Mouse (Mus musculus) kidney, postnatal 25 days (tissue): ENCODE measurements around the gene Zranb3.
"Not testable (repeated sequence)": the region's sequence is repeated elsewhere in the genome, so short reads cannot be mapped to it uniquely, and the experiment has no call there.

Source experiments
- DNase-seq, 2 experiments: peaks; one replicate each; pipeline ENCODE4 v3.0.0; 2021; ENCODE audit warnings: mixed read lengths in 2 of 2

The Zranb3 gene

DNA sequence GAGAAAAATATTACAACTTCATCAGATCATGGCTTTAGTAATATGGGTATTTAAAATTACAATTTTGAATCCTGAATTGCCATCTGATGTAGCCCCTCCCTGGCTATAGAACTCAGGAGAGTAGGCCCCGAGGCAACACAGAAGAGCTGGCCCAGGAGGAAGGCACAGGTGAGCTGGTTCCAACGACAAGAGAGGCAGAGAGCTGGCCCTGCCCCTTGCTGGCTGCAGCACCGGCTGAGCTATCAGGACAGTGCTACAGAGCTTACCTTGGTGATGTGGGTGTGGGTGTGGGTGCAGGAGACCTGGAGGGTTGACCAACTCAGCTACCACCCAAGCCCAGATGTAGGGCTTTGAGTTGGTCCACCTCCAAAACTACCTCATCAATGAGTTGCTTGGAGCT is 114.6 kb downstream of the Zranb3 start:
- no peak for DNase-seq

DNA sequence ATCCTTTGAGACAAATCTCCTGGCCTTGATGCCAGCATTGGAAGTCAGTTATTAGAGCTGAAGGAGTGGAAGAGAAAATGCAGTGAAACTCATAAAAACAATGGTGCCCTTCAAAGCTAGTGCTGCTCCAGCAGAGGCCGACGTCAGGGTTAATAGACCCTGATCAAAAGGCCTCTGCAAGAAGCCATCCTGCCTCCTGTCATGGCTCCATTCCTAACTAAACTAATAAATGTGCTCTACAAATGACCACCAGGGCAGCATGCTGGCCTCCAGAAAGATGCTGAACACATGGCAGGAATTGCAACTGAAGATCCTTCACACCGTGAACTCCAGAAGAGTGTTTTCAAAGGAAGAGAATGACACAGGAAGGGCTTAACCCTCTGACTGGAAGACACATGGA is 117.5 kb downstream of the Zranb3 start:
- DNase-seq: no peak

DNA sequence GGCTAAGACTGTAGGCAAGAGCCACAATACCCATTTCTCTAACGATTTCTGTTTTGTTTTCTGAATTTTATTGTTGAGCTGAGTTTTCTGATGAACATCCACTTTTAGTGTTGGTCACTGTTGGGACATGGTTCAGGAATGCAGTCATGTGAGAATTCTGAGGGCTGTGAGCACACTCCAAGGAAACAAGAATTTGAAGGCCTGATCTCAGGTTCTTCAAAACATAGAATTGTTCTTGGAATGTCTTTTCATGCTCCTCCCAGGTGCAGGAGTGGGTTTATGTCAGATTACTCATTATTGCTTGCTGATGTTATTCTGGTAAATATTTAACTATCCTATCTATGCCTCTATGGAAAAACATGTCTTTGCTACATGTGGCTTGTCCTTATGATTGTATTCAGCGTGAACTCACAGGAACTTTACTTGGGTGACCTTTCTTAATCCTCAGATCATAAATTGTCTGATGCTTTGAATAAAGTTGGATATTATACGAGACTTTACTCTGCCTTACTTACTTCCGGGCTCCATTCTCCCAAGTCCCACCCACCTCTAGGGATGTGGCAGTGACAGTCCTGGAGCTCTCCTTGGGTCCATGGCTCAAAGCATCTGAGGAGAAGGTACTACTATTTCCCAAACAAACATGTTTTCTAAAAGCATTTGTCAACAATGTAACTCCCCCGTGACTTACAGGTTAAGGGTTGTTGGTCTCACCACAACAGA is 119.4 kb downstream of the Zranb3 start:
- no peak for DNase-seq

DNA sequence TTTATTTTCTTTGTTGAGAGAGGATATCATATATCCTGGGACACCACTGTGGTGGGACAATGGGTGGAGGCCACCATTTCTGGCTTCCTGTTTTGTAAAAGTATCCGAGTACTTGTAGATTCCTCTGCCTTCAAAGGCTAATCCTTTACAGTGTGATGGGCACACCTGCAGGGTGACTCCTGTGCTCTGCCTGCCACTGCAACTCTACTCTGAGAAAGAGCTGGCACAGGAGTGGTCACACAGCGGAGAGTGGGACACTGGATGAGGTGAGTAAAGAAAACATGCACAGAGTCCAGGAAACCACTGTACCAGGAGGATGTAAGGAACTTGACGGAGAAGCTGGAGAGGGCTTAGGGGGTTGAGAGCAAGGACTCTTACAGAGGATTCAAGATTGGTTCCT is 120.6 kb downstream of the Zranb3 start:
- no peak for DNase-seq

DNA sequence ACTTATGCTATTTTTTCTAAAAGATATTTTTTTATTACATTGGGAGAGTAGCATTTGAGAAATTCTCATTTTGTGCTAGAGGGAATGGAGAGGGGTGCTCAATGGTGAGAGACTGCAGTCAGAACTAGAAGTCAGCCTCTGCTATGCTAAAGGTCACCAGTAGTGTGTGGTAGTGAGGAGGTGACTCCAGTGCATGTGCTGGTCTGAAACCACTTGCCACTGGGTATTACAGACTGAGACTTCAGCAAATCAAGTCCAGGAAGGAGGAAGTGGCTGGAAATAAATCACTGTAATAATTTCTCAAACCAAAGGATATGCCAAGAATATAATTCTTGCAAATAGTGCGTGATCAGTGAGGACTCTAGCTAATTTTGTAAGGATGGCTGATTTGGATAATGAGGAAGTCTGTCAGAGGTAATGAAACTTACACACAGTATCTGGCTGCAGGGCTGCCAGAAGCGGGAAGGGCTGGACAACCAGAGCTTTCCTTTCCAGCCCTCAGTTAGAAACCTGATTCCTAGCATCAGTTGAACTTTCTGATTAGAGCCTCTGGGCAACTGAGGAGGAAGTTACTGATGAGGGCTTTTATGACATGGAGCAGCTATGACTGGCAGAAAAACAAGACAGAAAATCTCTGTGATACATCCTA is 121.8 kb downstream of the Zranb3 start:
- DNase-seq: no peak

DNA sequence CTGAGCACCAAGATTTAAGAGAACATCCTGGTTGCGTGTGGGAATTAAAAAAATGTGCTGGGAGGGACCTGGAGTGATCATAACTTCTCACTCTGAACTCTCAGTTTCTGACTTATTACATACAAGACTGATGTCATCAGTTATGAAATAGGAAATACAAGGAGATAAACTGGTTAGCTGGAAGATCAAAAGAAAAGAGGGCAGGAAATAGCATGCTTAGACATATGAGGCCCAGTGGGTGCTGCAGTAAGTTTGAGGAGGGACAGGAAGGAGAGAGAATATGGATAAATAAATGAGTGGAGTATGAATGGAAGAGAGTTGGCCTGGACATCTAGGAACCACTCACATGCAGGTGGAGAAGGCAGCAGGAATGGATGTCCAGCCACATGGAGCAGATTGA is 124.7 kb downstream of the Zranb3 start:
- no peak for DNase-seq

DNA sequence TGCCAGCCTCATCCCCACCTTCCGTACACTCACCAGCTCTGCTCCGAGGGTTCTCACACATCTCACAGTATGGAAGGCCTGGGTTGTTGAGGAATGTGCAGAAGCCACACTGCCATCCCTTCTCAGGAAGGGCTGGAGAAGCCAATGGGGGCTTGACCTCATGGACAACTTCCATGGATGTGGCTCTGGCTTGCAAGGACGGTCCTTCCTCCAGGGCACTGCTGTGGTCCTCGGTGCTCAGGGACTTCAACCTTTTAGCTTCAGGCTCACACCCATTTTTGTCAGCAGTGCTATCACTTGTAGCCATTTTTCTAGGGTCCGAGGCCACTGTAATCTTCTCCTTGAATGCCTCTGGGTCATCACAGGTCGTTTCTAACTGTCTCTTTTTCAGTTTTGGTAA is 126.7 kb downstream of the Zranb3 start:
- no peak for DNase-seq

DNA sequence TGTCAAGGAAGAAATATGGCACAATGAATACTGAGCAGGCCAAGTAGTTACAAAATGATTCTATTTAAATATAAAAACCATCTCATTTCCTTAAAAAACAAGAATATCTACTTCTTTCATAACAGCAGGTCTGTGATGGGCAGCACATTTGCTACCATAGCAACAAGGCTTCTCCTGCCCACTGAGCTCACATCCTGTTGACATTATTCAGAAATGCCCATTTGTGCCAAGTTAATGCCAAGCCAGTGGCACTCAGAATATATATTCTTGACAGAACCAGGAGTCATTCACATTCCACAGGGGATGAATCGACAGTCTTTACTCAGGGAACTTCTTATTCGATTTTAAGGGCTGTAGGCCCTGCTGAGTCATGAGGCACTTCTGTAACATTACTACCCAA is 127.2 kb downstream of the Zranb3 start:
- DNase-seq: no peak

DNA sequence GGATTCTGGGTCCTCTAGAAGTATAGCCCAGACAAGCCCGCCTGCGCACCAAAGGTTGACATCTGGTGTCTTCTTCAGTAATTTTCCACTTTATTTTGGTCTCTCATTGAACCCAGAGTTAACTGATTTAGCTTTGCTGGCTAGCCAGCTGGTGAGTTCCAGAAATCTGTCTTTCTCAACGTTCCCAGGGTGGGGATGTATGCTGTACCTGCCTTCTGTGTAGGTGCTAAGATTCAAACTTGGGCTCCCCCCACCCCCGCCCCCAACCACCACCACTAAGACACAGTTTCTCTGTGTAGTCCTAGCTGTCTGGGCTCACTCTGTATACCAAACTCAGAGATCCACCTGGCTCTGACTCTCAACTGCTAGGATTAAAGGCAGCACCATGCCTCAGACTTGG is 128.8 kb downstream of the Zranb3 start:
- DNase-seq: no peak

DNA sequence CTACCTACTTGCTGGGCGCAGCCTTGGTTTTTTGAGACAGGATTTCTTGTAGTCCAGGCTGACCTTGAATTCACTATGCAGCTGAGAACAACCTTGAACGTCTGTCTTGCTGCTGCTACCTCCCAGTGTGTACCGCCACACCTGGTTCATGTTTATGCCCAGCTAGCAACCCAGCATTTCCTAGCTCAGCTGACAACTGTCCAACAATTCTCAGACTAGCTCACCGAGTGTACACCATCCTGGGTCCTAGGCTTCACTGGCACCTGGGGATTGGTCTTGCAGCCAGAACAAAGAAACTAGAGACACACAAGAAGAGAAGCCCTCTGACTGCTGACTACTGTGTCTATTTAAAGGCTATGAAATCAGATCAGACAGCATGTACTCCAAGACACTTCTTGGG is 132.0 kb downstream of the Zranb3 start:
- DNase-seq: no peak

DNA sequence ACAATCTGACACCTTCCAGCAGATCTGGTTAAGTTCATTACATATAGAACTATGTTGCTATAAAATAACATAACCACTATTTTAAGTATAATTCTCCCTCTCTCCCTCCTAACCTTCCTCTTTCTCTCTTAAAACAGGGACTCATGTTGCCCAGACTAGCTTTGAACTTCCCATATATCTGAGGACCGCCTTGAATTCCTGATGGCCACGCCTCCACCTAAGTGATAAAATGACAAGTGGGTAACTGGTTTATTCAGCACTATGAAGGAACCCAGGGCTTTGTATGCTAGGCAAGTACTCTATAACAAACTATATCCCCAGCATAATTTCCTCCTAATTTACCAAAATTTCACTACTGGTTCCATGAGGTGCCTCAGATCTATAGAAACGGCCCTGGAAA is 139.5 kb downstream of the Zranb3 start:
- no peak for DNase-seq

DNA sequence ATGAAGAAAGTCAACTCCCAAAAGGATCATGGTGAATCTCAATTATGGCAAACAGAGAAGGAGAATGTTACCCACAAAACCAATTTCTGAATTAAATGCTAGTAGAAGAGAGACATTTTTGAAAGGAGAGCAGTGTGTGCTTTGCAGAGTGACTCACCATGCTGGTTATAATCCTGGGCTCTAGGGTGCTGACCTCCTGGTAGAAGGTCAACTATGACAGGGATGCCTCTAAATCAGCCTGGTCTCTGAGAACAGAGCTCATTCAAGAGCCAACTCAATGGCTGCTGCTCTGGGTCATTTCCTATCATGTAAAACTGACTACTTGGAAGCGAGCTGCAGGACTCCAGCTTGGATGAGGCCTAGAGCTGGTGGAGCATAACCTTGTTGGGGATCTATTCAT is 141.7 kb downstream of the Zranb3 start:
- DNase-seq: peak in 1 of 2 experiments; percentile 17

DNA sequence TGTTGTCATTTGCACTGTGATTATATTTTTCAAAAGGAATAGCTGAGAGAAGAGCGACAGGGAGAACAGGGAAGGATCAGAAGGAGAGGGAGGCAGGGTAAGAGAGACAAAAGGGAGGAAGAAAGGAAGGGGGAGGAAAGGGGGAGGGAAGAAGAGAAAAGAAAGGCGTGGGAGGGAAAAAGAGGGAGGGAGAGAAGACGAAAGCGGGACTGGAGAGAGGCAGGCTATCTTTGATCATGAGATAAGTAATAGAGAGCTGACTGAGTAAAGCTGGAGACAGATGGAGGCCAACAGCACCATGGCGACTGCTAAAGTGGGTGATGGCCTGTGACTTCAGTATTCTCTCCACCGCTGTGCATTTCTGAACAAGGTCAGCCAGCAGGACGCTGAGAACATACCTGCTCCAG is 143.5 kb downstream of the Zranb3 start:
- DNase-seq: no peak

DNA sequence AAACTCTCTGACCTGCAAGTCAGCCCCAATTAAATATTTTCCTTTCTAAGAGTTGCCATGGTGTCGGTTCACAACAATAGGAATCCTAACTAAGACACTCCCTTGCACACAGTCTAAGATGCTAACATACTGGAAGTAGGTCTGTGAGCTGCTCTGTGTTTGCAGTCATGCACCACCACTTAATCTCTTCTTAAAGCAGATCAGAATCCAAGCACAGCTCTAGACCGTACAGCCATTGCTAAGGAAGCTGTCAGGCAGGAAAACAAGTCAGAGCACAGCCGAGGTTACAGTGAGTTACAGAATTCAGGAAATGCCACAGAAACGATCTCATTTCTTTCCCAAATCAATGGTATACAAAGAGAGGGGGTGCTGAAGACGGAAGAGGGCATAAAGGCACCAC is 144.0 kb downstream of the Zranb3 start:
- DNase-seq: no peak

DNA sequence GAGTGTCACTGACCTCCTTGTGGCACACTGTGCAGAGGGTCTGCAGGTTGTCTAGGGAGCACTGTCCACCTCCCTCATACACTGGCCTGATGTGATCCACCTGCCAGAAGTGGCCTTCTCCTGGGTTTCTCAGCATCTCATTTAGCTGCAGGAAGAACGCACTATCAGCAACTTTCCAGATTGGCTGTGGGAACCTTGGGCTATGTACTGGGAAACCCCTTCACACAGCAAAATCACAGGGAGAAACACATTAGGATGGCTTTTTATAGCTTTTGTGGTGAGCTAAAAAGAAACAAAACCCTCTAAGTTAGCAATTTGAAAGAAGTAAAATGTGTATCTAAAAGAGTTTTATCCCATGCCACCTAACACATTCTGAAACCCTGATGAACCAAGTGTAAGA is 146.3 kb downstream of the Zranb3 start:
- no peak for DNase-seq

DNA sequence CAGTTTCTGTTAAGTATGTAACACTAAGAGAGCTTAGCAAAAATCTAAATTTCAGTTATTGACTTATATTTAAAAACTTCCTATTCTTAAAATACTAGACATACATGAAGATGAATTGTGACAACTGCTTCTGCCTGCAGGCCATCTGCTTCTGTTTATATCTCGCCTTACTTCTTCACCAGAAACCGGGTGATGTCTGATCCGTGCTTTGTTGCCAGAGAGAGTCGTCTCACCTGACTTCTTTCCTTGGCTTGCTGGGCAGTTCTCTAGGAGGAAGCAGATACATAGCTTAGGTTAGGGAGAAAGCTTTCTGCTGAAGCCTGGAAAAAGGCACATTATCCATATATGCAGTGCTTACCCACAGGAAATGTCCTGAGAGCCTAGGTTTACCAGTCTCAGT is 148.0 kb downstream of the Zranb3 start:
- no peak for DNase-seq

DNA sequence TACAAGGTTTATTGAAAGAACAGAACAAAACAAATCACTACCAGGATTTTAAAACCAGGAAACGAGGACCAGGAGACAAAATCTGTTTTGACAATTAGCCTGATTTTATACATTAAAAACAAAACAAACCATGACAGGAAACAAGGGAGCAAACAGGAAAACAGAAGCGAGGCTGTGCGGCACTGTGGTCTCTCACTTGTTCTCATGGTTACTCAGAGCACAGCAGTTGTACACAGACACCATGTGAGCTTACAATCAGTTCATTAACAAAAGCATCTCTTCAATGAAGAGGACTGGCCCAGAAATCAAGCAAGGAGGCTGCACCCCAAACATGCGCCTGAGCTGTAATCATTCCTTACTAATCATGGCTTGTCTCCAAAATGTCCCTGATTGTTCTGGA is 148.6 kb downstream of the Zranb3 start:
- DNase-seq: not testable (repeated sequence)

DNA sequence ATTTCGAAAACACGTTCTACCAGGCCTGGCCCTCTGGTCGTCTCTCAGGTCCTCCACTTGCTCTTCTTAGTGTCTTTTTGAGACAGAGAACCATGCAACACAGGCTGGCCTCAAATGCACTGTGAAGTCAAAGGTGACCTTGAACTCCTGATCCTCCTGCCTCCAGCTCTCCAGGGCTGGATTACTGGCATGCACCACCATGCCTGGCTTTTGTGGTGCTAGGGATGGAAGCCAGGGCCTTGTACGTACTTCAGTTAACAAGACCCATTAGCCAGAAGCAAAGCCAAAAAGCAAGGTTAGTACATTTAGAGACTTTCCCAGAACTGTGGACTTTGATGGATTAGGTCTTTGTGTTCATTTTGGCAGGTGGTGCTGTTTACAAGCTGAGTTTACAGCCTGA is 150.6 kb downstream of the Zranb3 start:
- no peak for DNase-seq

DNA sequence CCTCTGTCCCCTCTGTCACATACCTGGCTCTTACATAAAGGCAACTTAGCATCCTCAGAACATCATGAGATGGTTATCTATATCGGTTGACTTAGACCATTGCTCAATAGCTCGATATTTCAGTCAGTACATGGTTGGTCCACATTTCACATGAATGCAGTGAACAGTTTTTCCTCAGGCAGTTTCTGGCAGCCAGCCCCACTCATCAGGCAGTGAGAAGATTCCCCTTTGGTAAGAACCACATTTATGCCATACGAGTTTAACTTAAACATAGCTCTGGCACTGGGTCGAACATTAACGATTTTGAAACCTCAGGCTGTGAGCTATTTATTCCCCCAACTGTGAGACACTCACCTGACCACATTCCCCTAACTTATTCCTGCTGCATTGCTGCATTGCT is 154.1 kb downstream of the Zranb3 start:
- DNase-seq: no peak

DNA sequence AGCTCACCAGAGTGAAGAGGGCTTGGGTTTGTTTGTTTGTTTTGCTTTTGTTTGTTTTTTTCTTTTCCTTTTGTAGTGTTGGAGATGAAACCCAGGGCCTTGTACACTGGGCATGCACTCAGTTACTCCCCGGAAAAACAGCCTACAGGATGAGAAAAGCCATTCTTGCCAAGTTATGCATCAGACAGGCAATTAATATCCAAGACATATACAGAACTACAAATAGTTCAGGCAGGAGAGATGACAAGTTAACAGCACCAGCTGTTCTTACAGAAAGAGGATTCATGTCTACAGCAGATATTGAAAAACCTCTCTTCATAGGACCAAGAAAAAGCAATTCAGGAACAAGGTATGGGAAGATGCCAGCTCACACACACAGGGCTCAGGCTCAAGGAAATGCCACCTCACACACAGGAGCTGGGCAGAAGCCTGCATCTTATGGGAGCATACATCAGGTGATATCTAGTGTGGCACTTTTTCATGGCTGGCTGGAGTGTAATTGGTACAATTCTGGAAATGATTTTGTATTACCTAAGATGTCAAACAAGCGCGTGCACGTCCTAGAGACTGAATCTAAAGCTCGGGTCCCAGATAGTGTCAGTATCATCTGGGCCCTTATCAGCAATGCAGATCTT is 156.1 kb downstream of the Zranb3 start:
- no peak for DNase-seq

DNA sequence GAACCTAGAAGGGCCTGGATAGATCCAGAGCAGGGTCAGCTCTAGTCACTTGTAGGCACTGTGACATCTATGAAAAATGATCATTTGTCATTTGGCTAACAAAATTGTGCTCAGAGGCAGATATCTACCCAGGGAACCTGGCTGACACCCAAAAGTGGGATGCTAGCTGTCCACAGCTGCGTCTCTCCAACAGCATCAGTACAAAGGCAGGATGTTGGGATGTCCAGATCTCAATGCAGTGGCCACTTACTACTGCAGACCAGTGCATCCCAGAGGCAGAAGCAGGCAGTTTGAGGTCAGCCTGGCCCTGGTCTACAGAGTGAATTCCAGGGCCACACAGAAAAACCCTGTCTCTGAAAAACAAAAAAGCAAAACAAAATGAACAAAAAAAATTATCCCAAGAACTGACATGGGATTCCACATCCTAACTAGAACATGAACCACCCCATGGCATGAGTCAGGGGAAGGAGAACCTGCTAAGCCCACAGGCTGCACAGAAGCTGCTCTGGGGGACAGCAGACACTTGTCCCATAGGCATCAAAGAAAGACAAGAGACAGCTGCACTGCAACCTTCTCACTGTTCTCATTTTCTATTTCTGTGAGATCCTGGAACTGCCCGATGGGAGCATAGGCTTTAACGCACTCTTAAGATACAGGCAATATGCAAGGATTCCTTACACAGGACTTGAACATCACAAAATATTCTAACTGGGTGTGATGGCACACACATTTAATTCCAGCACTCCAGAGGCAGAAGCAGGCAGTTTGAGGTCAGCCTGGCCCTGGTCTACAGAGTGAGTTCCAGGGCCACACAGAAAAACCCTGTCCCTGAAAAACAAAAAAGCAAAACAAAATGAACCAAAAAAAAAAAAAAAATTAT is 156.9 kb downstream of the Zranb3 start:
- DNase-seq: peak in 1 of 2 experiments; percentile 21

DNA sequence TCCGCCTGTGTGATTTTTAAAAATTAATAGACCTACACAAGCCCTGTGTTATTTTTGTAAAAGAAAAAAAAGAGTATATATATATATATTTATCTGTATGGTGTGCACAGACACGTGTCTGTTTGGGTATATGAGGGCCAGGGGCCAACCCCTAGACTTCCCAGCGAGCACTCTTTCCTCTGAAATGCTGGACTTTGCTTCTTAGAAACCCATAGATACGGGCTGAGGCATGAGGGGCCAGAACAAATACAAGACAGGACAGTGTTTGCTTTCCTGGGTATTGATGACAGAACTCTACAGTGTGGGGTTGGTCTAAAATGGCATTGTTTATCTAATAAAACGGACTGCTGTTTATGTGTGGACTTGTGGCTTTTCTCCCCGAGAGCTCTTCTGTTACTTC is 159.3 kb downstream of the Zranb3 start:
- no peak for DNase-seq

DNA sequence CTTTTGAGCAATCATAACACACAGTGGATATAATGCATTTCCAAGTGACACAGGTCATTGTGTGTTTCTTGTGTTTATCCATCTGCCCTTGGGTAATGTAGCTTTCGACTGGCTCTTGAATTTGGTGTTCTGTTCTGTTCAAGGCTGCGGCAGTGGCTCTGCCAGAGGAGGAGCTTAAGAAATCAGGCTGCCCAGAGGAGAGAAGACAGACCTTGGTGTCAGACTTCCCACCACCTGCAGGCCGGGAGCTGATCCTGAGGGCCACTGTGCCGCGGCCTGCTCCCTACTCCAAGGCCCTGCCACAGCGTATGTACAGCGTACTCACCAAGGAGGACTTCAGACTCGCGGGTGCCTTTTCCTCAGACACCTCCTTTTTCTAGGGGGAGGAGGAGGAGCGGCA is 160.6 kb downstream of the Zranb3 start:
- no peak for DNase-seq
